Mouse (Mus musculus): ENCODE results near the gene Cers6.

The Cers6 gene

GRCm38 (mm10) chr2:69113829-69114547, 252.7 kb downstream of the Cers6 start:
- no peak for DNase-seq (ENCODE audit: low read depth, low spot score)

- DNase-seq (ENCODE audit: low read depth, low spot score) = no peak
Observed at GRCm38 (mm10) chr2:69115921-69116320, 254.7 kb downstream of the Cers6 start.

GRCm38 (mm10) chr2:69116767-69117166, 255.5 kb downstream of the Cers6 start:
- DNase-seq (ENCODE audit: low read depth, low spot score) = no peak

- no peak for DNase-seq (ENCODE audit: low read depth, low spot score)
Observed at GRCm38 (mm10) chr2:69118994-69119393, 257.8 kb downstream of the Cers6 start.

GRCm38 (mm10) chr2:69119718-69120117, 258.5 kb downstream of the Cers6 start:
- DNase-seq (ENCODE audit: low read depth, low spot score) = no peak

- DNase-seq (ENCODE audit: low read depth, low spot score) = no peak
Observed at GRCm38 (mm10) chr2:69121681-69122080, 260.4 kb downstream of the Cers6 start.

GRCm38 (mm10) chr2:69125425-69125824, 264.2 kb downstream of the Cers6 start:
- DNase-seq (ENCODE audit: low read depth, low spot score) = no peak

- peak; percentile 64 for DNase-seq (ENCODE audit: low read depth, low spot score)
Observed at GRCm38 (mm10) chr2:69128321-69128720, 267.1 kb downstream of the Cers6 start.

- no peak for DNase-seq (ENCODE audit: low read depth, low spot score)
Observed at GRCm38 (mm10) chr2:69128921-69129395, 267.7 kb downstream of the Cers6 start.

GRCm38 (mm10) chr2:69129425-69130210, 268.4 kb downstream of the Cers6 start:
- no peak for DNase-seq (ENCODE audit: low read depth, low spot score)

GRCm38 (mm10) chr2:69132046-69132445, 270.8 kb downstream of the Cers6 start:
- peak; percentile 79 for DNase-seq (ENCODE audit: low read depth, low spot score)

GRCm38 (mm10) chr2:69132488-69133040, 271.3 kb downstream of the Cers6 start:
- DNase-seq (ENCODE audit: low read depth, low spot score) = peak; percentile 28

- no peak for DNase-seq (ENCODE audit: low read depth, low spot score)
Observed at GRCm38 (mm10) chr2:69134186-69134585, 272.9 kb downstream of the Cers6 start.

GRCm38 (mm10) chr2:69134937-69135336, 273.7 kb downstream of the Cers6 start:
- no peak for DNase-seq (ENCODE audit: low read depth, low spot score)

- DNase-seq (ENCODE audit: low read depth, low spot score) = no peak
Observed at GRCm38 (mm10) chr2:69135661-69136576, 274.7 kb downstream of the Cers6 start, which contains the start of gene Nostrin. Gene Nostrin (plus strand): TSS chr2:69135800.

GRCm38 (mm10) chr2:69137406-69138084, 276.3 kb downstream of the Cers6 start:
- no peak for DNase-seq (ENCODE audit: low read depth, low spot score)

GRCm38 (mm10) chr2:69138759-69139158, 277.5 kb downstream of the Cers6 start:
- DNase-seq (ENCODE audit: low read depth, low spot score) = no peak

GRCm38 (mm10) chr2:69140215-69140614, 279.0 kb downstream of the Cers6 start:
- DNase-seq (ENCODE audit: low read depth, low spot score) = no peak

- no peak for DNase-seq (ENCODE audit: low read depth, low spot score)
Observed at GRCm38 (mm10) chr2:69140816-69141215, 279.6 kb downstream of the Cers6 start.

- DNase-seq (ENCODE audit: low read depth, low spot score) = no peak
Observed at GRCm38 (mm10) chr2:69148691-69149090, 287.4 kb downstream of the Cers6 start.

- DNase-seq (ENCODE audit: low read depth, low spot score) = no peak
Observed at GRCm38 (mm10) chr2:69149154-69149553, 287.9 kb downstream of the Cers6 start.
